Mouse (Mus musculus) T-helper 2 cell (primary cell): ENCODE results near the gene Tpm4.
"Not testable (repeated sequence)": the region's sequence is repeated elsewhere in the genome, so short reads cannot be mapped to it uniquely, and the experiment has no call there.

Source experiments
- in situ Hi-C: fragments of 300-600 bp; cut with MboI, MseI; formaldehyde crosslinking; loops from one replicate; pipeline ENCODE4 v1.15.1; 2025; ENCODE audit warnings: high pct_unique_total_duplicates

Gene Tpm4

DNA sequence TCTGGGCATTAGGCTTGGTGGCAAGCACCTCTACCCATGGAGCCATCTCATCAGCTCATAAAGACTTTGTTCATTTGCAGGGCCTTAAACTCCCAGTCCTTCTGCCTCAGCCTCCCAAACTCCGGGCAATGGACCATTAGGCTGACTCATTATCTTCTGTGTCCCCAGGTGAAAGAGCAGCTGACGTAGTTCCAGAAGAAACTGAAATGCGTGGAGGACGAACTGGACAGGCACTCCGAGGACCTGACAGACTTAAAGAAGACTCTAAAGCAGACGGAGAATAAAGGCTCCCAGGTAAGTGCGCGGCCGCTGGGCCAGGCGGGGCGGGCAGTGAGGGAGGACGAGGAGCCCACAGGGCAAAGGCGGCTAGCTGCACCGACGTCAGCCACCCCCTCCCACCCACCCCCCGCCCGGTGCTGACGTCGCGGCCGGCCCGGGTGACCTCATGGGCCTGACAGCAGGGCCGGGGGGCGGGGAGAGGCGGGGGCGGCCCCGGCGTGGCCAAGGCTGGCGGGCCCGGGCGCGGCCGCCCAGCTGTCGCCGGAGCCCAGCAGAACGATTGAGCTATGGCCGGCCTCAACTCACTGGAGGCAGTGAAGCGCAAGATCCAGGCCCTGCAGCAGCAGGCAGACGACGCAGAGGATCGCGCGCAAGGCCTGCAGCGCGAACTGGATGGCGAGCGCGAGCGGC, at the start of gene Tpm4:
Gene Tpm4 (plus strand): TSS at position 220 of the 690 bp plus-strand sequence.
- in situ Hi-C loops: no loop called here

- in situ Hi-C loops: not testable (repeated sequence)
Measured at GRCm38 (mm10) chr8:72087611-72088010, 47.2 kb upstream of the Tpm4 start.

DNA sequence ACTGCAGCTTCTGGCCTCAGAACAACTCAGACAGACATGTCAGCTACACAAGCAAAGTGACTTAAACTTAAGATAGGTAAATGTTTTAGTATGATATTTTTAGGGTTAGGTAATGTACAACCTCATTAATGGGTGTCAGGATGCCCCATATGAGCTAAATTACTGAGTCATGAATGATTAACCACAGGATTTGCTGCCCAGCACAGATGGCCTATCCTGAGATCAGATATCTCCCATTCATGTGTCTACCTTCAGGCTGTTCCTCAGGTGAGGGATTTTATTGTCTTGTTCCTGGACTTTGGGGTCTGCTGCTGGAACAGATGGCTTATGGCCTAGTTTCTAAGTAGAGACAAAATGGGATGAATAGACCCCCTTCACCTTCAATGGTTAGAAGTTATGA, 38.1 kb upstream of the Tpm4 start:
- in situ Hi-C loops: loop anchor here (5.0 kb wide), 1 partner anchor 39 kb away; no protein-coding TSS in a partner anchor

- in situ Hi-C loops: loop anchor here (5.0 kb wide), 1 partner anchor 42 kb away; no protein-coding TSS in a partner anchor
Measured at GRCm38 (mm10) chr8:72099377-72100103, 35.2 kb upstream of the Tpm4 start.

- in situ Hi-C loops: no loop called here
Measured at GRCm38 (mm10) chr8:72105165-72105564, 29.6 kb upstream of the Tpm4 start.

DNA sequence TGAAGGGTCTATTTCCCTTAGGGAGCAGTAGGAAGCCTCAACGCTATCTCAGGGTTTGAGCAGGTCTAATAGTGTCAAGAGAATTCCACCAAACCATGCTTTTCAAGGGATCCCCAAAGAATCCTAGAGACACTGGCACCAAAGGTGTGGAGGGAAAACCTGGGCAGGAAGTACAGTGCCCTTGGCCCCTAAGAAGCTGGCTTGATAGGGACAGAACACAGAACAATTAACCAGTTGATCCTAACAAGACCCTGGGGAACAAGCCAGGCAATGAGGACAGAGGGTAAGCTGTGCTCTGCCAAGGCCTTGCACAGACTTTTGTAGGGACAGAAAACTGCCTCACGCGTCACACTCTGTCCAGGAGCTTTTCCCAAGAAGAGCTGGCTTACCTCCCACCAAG, 28.0 kb upstream of the Tpm4 start, which contains the start of gene Olfr374:
Gene Olfr374 (plus strand): TSS at position 301 of the 400 bp plus-strand sequence.
- in situ Hi-C loops: no loop called here

DNA sequence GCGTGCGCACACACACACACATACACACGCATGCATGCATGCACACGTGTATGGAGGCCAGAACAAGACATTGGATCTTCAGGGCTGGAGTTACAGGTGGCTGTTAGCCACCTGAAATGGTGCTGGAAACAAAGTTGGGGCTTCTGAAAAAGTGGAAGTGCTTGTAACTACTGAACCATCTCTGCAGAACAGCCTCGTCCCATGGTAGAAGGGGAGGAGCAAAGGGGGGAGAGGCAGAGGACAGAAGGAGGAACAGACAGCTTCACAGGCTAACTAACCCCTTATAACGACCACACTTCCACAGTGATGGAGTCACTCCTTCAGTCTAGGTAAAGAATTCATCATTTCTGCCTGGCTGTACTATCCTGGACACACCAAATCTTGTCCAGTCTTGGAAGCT, 23.9 kb upstream of the Tpm4 start:
- in situ Hi-C loops: no loop called here

DNA sequence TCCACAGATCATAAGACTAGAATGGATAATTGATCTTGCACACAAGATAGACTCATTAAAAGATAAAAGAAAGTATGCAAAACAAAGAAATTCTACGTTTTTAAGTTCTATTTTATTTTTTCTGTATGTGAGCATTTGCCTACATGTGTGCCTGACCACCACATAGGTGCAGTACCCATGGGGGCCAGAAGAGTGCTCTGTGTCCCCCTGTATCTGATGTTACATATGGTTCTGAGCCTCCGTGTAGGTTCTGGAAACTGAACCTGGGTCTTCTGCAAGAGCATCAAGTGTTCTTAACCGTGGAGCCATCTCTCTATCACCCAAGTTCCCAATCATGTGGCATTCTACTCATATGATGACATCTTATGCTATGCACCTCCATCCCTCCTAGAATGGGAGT, 22.3 kb upstream of the Tpm4 start:
- in situ Hi-C loops: no loop called here

DNA sequence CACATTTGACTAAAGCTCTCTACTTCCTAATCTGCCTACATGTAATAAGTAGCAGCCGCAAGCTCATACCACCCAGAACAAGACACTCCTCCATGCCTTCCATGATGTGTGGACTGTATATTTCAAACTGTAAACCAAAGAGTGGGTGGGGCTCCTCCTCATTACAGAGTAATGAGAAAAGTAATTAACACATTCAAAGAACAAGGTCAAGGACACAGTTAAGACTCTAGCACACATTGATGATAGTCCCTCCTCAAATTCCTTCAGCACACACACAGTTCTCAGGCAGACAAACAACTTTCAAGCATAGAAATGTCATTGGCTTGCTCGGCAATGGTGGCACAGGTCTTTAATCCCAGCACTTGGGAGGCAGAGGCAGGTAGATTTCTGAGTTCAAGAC, 19.6 kb upstream of the Tpm4 start:
- in situ Hi-C loops: no loop called here

GRCm38 (mm10) chr8:72118616-72119015, 16.2 kb upstream of the Tpm4 start:
- in situ Hi-C loops: no loop called here

DNA sequence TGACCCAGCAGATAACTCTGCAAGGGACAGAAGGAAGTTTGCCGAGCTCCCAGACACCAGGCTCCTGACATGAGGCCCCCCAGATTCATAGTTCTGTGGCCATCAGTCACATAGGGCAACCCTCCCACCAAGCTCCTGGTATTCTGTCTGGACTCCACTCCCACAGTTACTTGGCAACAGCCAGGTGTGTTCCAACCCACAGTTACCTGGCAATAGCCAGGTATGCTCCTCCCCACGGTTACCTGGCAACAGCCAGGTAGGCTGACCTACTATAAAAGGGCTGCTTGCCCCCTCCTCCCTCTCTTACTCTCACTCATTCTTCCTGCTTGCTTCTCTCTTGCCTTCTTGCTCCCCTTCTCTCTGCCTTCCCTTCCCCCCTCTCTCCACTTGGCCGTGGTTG, 13.3 kb upstream of the Tpm4 start:
- in situ Hi-C loops: not testable (repeated sequence)

DNA sequence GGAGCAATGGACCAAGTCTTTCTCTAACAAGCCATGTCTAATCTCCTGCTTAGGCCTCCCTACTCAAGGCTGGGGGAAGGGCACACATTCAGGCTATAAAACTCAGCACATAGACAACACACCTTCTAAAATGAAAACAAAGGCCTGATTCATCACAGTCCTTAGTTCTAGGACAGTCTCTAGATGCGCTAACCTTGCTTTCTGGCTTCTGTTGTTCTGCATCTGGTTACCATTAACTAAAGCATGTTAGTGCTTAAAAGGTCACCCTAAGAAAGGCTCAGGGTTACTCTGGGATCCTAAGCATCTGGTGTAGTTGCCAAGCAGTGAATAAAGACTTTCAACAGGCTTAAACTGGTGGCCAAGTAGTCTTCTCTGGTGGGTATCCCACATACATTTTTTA, 12.8 kb upstream of the Tpm4 start:
- in situ Hi-C loops: no loop called here

DNA sequence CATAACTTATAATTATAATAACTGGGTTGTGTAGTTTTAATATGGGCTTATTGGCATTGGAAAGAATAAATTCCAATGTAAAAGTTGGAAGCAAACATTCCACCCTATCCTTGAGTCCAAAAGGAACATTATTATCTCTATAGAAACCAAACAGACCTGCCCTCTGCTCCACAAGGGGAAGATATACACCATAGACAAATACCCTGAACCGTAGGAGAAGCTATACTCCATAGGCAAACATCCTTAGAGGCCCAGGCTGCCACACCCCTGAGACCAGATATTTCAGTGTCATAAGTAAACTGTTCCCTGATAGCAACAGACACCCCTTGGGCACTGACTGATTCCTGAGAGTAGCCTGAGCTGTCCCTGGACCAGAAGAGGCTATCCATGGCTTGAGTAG, 6.9 kb upstream of the Tpm4 start:
- in situ Hi-C loops: no loop called here

DNA sequence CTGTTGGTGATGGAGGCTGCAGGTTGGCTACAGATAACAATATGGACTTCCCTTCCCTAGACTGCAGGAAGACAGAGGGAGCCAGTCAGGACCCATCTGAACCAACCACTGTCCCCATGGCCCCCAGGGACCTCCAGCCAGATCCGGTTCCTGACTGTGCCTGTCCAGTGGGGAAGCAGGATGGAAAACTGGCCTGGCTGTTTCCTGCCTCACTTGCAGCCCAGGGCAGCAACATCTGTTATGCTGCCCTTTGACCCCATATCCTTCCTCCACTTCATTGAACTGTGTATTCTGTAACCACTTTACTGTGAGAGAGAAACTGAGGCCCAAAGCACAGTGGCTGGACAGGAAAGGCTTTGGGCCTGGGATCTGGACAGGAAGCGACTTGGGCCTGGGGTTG, 3.5 kb upstream of the Tpm4 start:
- in situ Hi-C loops: no loop called here

DNA sequence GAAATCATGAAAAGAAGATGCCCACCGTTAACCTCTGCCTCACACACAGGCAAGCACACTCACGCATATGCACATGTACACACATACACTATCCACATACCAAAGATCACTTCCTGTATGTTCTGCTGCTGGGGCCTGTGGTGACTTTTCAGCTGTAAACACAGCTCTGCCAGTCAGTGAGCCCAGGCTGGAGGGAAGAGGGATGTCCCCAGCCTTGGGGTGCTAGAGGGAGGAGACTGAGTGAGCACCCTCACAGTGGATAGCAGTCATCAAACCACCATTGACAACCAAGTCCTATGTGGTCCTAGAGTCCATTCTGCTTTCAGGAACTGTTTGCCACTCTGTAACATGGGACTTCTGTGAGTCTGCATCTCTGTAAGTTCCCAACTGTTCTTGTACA, 2.9 kb upstream of the Tpm4 start:
- in situ Hi-C loops: no loop called here

- in situ Hi-C loops: no loop called here
Measured at GRCm38 (mm10) chr8:72132417-72132816, 2.4 kb upstream of the Tpm4 start.

DNA sequence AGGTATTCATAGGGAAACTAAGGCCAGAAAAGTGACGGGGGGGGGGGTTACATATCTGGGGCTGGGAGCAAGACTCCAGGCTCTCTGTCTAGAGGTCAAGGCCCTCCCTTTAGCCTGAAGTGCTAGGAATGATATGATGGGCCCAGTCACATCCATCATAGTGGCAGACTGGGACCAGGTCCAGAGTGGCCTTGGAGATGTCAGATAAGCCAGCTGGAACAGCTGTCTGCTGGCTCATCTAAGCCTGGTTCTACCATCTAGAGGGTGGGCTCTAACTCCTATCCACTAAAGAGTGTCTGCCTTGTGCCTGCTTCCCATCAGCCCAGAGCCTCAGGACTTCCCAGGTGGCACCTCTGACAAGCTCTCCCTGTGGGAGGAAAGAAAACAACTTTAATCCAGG, 1.9 kb upstream of the Tpm4 start:
- in situ Hi-C loops: no loop called here

DNA sequence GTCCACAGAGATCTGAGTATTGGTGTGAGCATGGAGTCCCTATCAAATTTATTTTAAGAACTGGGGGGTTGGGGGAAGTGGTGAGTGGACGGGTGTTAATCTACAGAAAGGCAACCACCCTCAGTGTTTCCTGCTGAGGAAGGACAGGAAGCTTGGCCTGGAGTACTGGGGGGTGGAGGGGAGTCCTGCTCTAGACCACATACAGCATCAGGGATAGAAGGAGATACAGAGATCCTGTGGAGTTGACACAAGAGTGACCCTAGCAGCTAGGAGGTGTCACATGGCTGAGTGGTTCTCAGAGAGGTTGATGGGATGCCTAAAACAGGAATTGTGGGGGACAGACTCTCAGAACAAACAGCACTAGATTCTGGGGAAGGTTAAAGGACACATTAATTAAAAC, 1.3 kb upstream of the Tpm4 start:
- in situ Hi-C loops: no loop called here

DNA sequence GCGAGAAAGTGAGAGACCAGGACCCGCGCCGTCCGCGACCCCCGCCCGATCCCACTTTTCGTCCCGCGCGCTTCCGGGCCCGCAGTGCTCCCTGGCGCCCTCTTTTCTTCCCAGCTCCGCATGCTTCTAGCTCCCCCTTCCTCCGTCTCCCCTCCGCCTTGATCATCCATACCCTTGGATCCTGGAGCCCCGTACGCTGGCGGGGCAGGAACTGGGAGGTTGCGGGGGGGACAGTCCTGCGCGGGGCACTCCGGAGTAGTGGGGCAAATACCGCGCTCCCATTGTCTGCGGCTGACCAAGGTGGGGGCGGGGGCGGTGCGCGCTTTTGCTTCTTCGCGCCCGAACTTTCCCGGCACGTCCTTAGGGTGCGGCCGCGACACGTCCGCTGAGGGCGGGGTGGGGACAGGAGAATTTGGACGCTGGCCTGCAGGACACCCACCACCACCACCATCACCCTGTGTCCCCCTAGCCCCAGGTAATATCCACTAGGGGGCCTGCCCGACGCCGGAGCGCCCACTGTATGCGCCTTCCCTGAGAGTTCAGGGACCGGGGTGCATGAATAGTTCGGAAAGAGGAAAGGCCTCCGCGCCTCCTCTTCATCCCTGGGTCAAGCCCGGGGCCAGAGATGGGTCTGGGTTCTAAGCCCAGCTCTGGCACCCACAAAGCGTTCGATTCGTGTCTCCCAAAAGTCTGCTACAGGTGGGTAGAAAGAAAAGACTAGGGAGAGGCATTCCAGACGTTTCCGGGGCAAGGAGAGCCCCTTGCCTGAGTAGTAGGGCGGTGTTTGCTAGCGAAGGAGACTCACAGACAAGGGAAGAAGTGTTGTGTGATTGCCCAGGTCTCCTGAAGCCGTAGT, 899 bp downstream of the Tpm4 start:
- in situ Hi-C loops: no loop called here

GRCm38 (mm10) chr8:72136302-72136978, 1.7 kb downstream of the Tpm4 start:
- in situ Hi-C loops: no loop called here

DNA sequence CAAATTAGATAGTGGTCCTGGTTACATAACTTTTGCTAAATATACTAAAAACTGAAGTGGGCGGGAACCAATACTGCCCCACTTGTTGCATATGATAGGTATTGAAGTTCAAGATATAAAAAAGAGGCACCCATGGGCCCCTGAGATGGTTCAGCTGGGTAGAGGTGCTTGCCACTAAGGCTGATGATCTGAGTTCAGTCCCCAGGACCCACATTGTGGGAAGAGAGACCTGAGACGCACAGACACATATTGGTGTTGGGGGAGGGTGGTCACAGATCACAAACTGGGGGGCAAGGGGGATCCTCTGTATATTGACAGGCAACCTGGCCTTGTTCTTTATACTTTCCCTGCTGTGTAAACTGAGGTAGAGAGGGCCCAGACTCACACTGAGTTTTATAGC, 2.7 kb downstream of the Tpm4 start:
- in situ Hi-C loops: no loop called here

DNA sequence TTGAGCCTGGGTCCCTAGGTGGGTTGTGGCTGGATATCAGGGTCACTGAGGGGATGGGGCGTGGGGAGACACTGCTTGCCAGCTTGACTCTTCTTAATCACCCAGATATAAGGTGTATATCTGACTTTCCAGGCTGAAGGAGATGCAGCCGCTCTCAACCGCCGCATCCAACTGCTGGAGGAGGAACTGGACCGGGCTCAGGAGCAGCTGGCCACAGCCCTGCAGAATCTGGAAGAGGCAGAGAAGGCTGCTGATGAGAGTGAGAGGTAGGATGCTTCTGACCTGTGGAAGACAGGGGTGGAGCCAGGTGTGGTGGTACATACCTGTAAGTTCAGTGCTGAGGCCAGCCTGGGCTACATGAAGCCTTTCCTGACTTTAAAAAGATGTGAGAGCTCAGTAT, 3.7 kb downstream of the Tpm4 start:
- in situ Hi-C loops: no loop called here
